In genomic region chr11:96776068-96776467, GRCm38 (mm10) we compare ENCODE assay signal across 8 mouse cellular contexts. TPM values are rescaled to one million over a fixed set of nuclear protein-coding genes. Genes with fewer than 3 reads are reported as not detected.
A peak's percentile ranks its signal among the peaks of the same experiment; 100 is the strongest.
DNase-seq lines count a peak whose midpoint lies in the region; ATAC-seq and TF ChIP-seq lines count a peak whose summit lies in the region.

No protein-coding gene starts in this region.

- no peak for ATAC-seq in CD4-positive, CD25-positive, alpha-beta regulatory T cell, adult 4 months
- ATAC-seq in megakaryocyte, adult 5-6 weeks (ENCODE audit: poor library complexity, severe bottlenecking), result no peak
- ATAC-seq in limb, embryonic 14.5 days (ENCODE audit: low FRiP score, low read depth), result no peak
- ATAC-seq in stomach, embryonic 16.5 days (ENCODE audit: insufficient read depth, low FRiP score), result no peak

- no peaks in the 10 kb centered on the region for H3K27me3 ChIP-seq in megakaryocyte, embryonic 14.5 days (replicated peaks)
- no peaks in the 10 kb centered on the region for H3K27me3 ChIP-seq in limb, embryonic 14.5 days (ENCODE audit: control insufficient read depth, insufficient read depth, low read length)
- H3K27me3 ChIP-seq in stomach, embryonic 16.5 days (ENCODE audit: control insufficient read depth, insufficient read depth, low read length), result no peaks in the 10 kb centered on the region

- no peaks in the 10 kb centered on the region for H3K9me3 ChIP-seq in megakaryocyte, embryonic 14.5 days
- H3K9me3 ChIP-seq in limb, embryonic 14.5 days (ENCODE audit: control insufficient read depth, low read length), result no peaks in the 10 kb centered on the region
- H3K9me3 ChIP-seq in stomach, embryonic 16.5 days (replicated peaks; ENCODE audit: control insufficient read depth, low read length), result no peaks in the 10 kb centered on the region

- peak overlapping the region; percentile 98 for H3K4me3 ChIP-seq in megakaryocyte, embryonic 14.5 days (replicated peaks)
- peak overlapping the region; percentile 65; the same call in 1 of the 2 replicates for H3K4me3 ChIP-seq in limb, embryonic 14.5 days (replicated peaks; ENCODE audit: low read length)
- H3K4me3 ChIP-seq in stomach, embryonic 16.5 days (replicated peaks; ENCODE audit: low read length), result no peak overlapping the region

- peak overlapping the region; percentile 75 for H3K4me2 ChIP-seq in limb, embryonic 14.5 days (replicated peaks; ENCODE audit: low read depth, low read length, severe bottlenecking)
- peak overlapping the region; percentile 80 for H3K4me2 ChIP-seq in stomach, embryonic 16.5 days (ENCODE audit: low read depth, low read length)

- H3K9ac ChIP-seq in limb, embryonic 14.5 days (ENCODE audit: low read depth, low read length, severe bottlenecking), result 0 out of 2 replicates have a peak overlapping the region, but pooled peaks have one; percentile 58
- no peak overlapping the region for H3K9ac ChIP-seq in stomach, embryonic 16.5 days (ENCODE audit: low read length)

- no peak overlapping the region for H3K27ac ChIP-seq in limb, embryonic 14.5 days (replicated peaks; ENCODE audit: low read depth, low read length)
- H3K27ac ChIP-seq in stomach, embryonic 16.5 days (ENCODE audit: low read length), result no peak overlapping the region

- no peak for TF ChIP-seq POLR2A in limb, embryonic 14.5 days (IDR thresholded peaks at IDR 0.05; ENCODE audit: borderline replicate concordance, extremely low read depth, insufficient read depth, insufficient read length)

- DNase-seq in CD4-positive, CD25-positive, alpha-beta regulatory T cell, adult 2 months (ENCODE audit: low read depth, low spot score), result peak; percentile 35
- no peak for DNase-seq in limb, embryonic 14.5 days (ENCODE audit: low spot score)
- DNase-seq in left cerebral cortex, adult 11 months (ENCODE audit: low spot score), result no peak
- no peak for DNase-seq in ovary, postnatal 10 days (ENCODE audit: low spot score)

- peaks cover 44% of the 10 kb centered on the region for H3K36me3 ChIP-seq in megakaryocyte, embryonic 14.5 days (replicated peaks; ENCODE audit: low read length)
- H3K36me3 ChIP-seq in limb, embryonic 14.5 days (ENCODE audit: control insufficient read depth, insufficient read depth, low read length), result peaks cover 26% of the 10 kb centered on the region
- H3K36me3 ChIP-seq in stomach, embryonic 16.5 days (ENCODE audit: control insufficient read depth, insufficient read depth, low read length), result no peaks in the 10 kb centered on the region

- WGBS in limb, embryonic 14.5 days, result 30% methylated on average over 3 of the region's 3 CpGs
- WGBS in stomach, embryonic 16.5 days, result 33% methylated on average over 3 of the region's 3 CpGs

- H3K4me1 ChIP-seq in megakaryocyte, embryonic 14.5 days, result peaks cover 26% of the 10 kb centered on the region
- H3K4me1 ChIP-seq in limb, embryonic 14.5 days (ENCODE audit: control insufficient read depth, insufficient read depth, low read length), result peaks cover 6% of the 10 kb centered on the region; the same call in 1 of the 2 replicates
- H3K4me1 ChIP-seq in stomach, embryonic 16.5 days (ENCODE audit: control insufficient read depth, insufficient read depth, low read length), result peaks cover 10% of the 10 kb centered on the region; the same call in 1 of the 2 replicates

RNA-seq across cellular contexts. Expression of gene Snx11, which starts 1.3 kb away (rescaled TPM):
- polyA plus RNA-seq in CD4-positive, CD25-positive, alpha-beta regulatory T cell, adult 4 months (2017; shearing (Covaris generic)), result 10 to 100 TPM; 11.7 to 21.8 TPM
- polyA plus RNA-seq in megakaryocyte, embryonic 14.5 days (2012; ENCODE audit: insufficient read depth, low replicate concordance), result 6.3 and 9.8 TPM in 2 replicates
- total RNA-seq in megakaryocyte, adult 5-6 weeks (2015), result 8.3 and 10.3 TPM in 2 replicates
- 25.5 and 27.4 TPM in 2 replicates for total RNA-seq in megakaryocyte, adult 5-6 weeks (2017)
- polyA plus RNA-seq in limb, embryonic 14.5 days (2012; rRNA removed), result 28.3 and 28.7 TPM in 2 replicates
- 11.9 and 13.3 TPM in 2 replicates for polyA plus RNA-seq in limb, embryonic 14.5 days (2014; fragmentation: Nextera tagmentation; extraction: Ambion mirVana)
- 14.6 and 14.9 TPM in 2 replicates for polyA plus RNA-seq in stomach, embryonic 16.5 days (2015; fragmentation: Nextera tagmentation; extraction: Ambion mirVana)

RNA-seq across cellular contexts. Expression of gene Cbx1, which starts 12.9 kb away (rescaled TPM):
- 10 to 100 TPM; 50.8 to 52.7 TPM for polyA plus RNA-seq in CD4-positive, CD25-positive, alpha-beta regulatory T cell, adult 4 months (2017; shearing (Covaris generic))
- polyA plus RNA-seq in megakaryocyte, embryonic 14.5 days (2012; ENCODE audit: insufficient read depth, low replicate concordance), result 12.8 and 33.7 TPM in 2 replicates
- 37.7 and 39.2 TPM in 2 replicates for total RNA-seq in megakaryocyte, adult 5-6 weeks (2015)
- 60.2 and 60.5 TPM in 2 replicates for total RNA-seq in megakaryocyte, adult 5-6 weeks (2017)
- polyA plus RNA-seq in limb, embryonic 14.5 days (2012; rRNA removed), result 68.4 and 98.9 TPM in 2 replicates
- polyA plus RNA-seq in limb, embryonic 14.5 days (2014; fragmentation: Nextera tagmentation; extraction: Ambion mirVana), result 87.8 and 98.5 TPM in 2 replicates
- polyA plus RNA-seq in stomach, embryonic 16.5 days (2015; fragmentation: Nextera tagmentation; extraction: Ambion mirVana), result 67.5 and 75.1 TPM in 2 replicates

RNA-seq across cellular contexts. Expression of gene Nfe2l1, which starts 53.7 kb away (rescaled TPM):
- 10 to 100 TPM; 21.3 to 26.1 TPM for polyA plus RNA-seq in CD4-positive, CD25-positive, alpha-beta regulatory T cell, adult 4 months (2017; shearing (Covaris generic))
- 28.9 and 34.9 TPM in 2 replicates for polyA plus RNA-seq in megakaryocyte, embryonic 14.5 days (2012; ENCODE audit: insufficient read depth, low replicate concordance)
- 30.0 and 32.6 TPM in 2 replicates for total RNA-seq in megakaryocyte, adult 5-6 weeks (2015)
- 30.2 and 31.1 TPM in 2 replicates for total RNA-seq in megakaryocyte, adult 5-6 weeks (2017)
- 94.5 and 125 TPM in 2 replicates for polyA plus RNA-seq in limb, embryonic 14.5 days (2012; rRNA removed)
- polyA plus RNA-seq in limb, embryonic 14.5 days (2014; fragmentation: Nextera tagmentation; extraction: Ambion mirVana), result 42.0 and 49.6 TPM in 2 replicates
- 64.8 and 65.7 TPM in 2 replicates for polyA plus RNA-seq in stomach, embryonic 16.5 days (2015; fragmentation: Nextera tagmentation; extraction: Ambion mirVana)
